Mouse (Mus musculus) lung, postnatal 0 days (tissue): Measurements from ENCODE around the gene Golga3.

Source experiments
- CTCF ChIP-seq: IDR thresholded peaks from 2 replicates; pipeline ENCODE4 v1.5.1; 2016; ENCODE audit warnings: antibody characterized with exemption, mild to moderate bottlenecking
- EP300 ChIP-seq: IDR thresholded peaks from 2 replicates; pipeline ENCODE4 v1.6.1; 2016; ENCODE audit warnings: antibody characterized with exemption, mild to moderate bottlenecking, control low read depth

DNA sequence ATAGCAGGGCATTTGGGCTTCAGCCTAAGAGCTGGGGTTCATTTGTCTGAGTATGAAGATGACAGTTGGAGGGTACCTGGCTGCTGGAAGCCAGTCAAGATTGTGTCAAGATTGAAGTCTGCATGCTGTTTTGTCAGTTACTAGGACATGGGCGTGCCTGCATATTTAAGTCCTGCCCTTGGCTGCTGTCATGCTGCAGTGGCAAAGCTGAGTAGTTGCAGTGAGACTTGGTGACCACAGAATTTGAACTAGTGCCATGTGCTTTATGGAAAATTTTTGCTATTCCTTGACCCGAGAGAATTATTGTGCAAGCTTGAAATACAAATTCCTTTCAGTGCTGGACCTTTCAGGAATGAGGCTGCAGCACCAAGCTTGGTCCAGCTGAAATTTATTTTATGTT, 34.2 kb upstream of the Golga3 start:
- no peak for TF ChIP-seq EP300
- TF ChIP-seq CTCF, result peak; percentile 12; the same call in 1 of the 2 replicates
